Mouse (Mus musculus) monocyte, adult 2 months (primary cell): ENCODE results near the gene Mn1.

Experiments used
- DNase-seq, 2 experiments: peaks; one replicate each; pipeline ENCODE4 v3.0.0; 2022; ENCODE audit warnings: low spot score in 2 of 2, low read depth in 1 of 2

Gene Mn1

GRCm38 (mm10) chr5:111429726-111430125 is 12.6 kb downstream of the Mn1 start:
- no peak for DNase-seq

- DNase-seq, result no peak
Observed at GRCm38 (mm10) chr5:111431007-111431730, 14.0 kb downstream of the Mn1 start.

- DNase-seq, result no peak
Observed at GRCm38 (mm10) chr5:111432842-111433241, 15.7 kb downstream of the Mn1 start.

- DNase-seq, result no peak
Observed at GRCm38 (mm10) chr5:111434342-111434842, 17.2 kb downstream of the Mn1 start.

GRCm38 (mm10) chr5:111436260-111436659 is 19.1 kb downstream of the Mn1 start:
- DNase-seq, result no peak

- DNase-seq, result no peak
Observed at GRCm38 (mm10) chr5:111437205-111437604, 20.0 kb downstream of the Mn1 start.

- no peak for DNase-seq
Observed at GRCm38 (mm10) chr5:111438336-111438735, 21.2 kb downstream of the Mn1 start.

- no peak for DNase-seq
Observed at GRCm38 (mm10) chr5:111438821-111439220, 21.7 kb downstream of the Mn1 start.

- no peak for DNase-seq
Observed at GRCm38 (mm10) chr5:111440264-111440663, 23.1 kb downstream of the Mn1 start.

GRCm38 (mm10) chr5:111442151-111442871 is 25.1 kb downstream of the Mn1 start:
- no peak for DNase-seq

GRCm38 (mm10) chr5:111443636-111444035 is 26.5 kb downstream of the Mn1 start:
- DNase-seq, result no peak

GRCm38 (mm10) chr5:111444361-111444760 is 27.2 kb downstream of the Mn1 start:
- no peak for DNase-seq

GRCm38 (mm10) chr5:111446652-111447051 is 29.5 kb downstream of the Mn1 start:
- DNase-seq, result no peak

GRCm38 (mm10) chr5:111449700-111450099 is 32.5 kb downstream of the Mn1 start:
- no peak for DNase-seq

GRCm38 (mm10) chr5:111454240-111454639 is 37.1 kb downstream of the Mn1 start:
- DNase-seq, result no peak

- DNase-seq, result no peak
Observed at GRCm38 (mm10) chr5:111454876-111455275, 37.7 kb downstream of the Mn1 start.

- no peak for DNase-seq
Observed at GRCm38 (mm10) chr5:111458675-111459074, 41.5 kb downstream of the Mn1 start.

- no peak for DNase-seq
Observed at GRCm38 (mm10) chr5:111465811-111466299, 48.7 kb downstream of the Mn1 start.

- no peak for DNase-seq
Observed at GRCm38 (mm10) chr5:111466429-111466828, 49.3 kb downstream of the Mn1 start.

GRCm38 (mm10) chr5:111467699-111468098 is 50.5 kb downstream of the Mn1 start:
- no peak for DNase-seq

- no peak for DNase-seq
Observed at GRCm38 (mm10) chr5:111469195-111469882, 52.2 kb downstream of the Mn1 start.

GRCm38 (mm10) chr5:111470875-111471274 is 53.7 kb downstream of the Mn1 start:
- DNase-seq, result no peak
